Mouse (Mus musculus) liver, embryonic 13.5 days (tissue): ENCODE results near the gene Fam187b. TPM values are rescaled to one million over a fixed set of nuclear protein-coding genes. Genes with fewer than 3 reads are reported as not detected.
A peak's percentile ranks its signal among the peaks of the same experiment; 100 is the strongest.
"Not testable (repeated sequence)": the region's sequence is repeated elsewhere in the genome, so short reads cannot be mapped to it uniquely, and the experiment has no call there.

Source experiments
- ATAC-seq: fragments of 200-750 bp; cut with Nextera tagmentation; 2 replicates; pipeline ENCODE4 v1.8.0; 2017; ENCODE audit warnings: low read depth, mild to moderate bottlenecking, moderate number of reproducible peaks, moderate library complexity
- DNase-seq: peaks from one replicate; pipeline ENCODE4 v3.0.0; 2022
- H3K27ac ChIP-seq: fragments of 300-500 bp; sonication (generic); 2 replicates; pipeline ENCODE4 v1.5.1; 2015; ENCODE audit warnings: moderate library complexity, mild to moderate bottlenecking, inconsistent platforms
- H3K27me3 ChIP-seq: fragments of 300-500 bp; sonication (generic); 2 replicates; pipeline ENCODE4 v1.6.1; 2015; ENCODE audit warnings: mild to moderate bottlenecking, inconsistent platforms
- H3K36me3 ChIP-seq: fragments of 300-500 bp; sonication (generic); 2 replicates; pipeline ENCODE4 v1.6.1; 2015; ENCODE audit warnings: mild to moderate bottlenecking, inconsistent platforms
- H3K4me1 ChIP-seq: fragments of 300-500 bp; sonication (generic); replicated peaks from 2 replicates; pipeline ENCODE4 v1.6.1; 2015; ENCODE audit warnings: inconsistent platforms
- H3K4me2 ChIP-seq: fragments of 300-500 bp; sonication (generic); 2 replicates; pipeline ENCODE4 v1.6.1; 2015; ENCODE audit warnings: inconsistent platforms, mild to moderate bottlenecking, moderate library complexity
- H3K4me3 ChIP-seq: fragments of 300-500 bp; sonication (generic); replicated peaks from 2 replicates; pipeline ENCODE4 v1.5.1; 2015; ENCODE audit warnings: mild to moderate bottlenecking, inconsistent platforms
- H3K9ac ChIP-seq: fragments of 300-500 bp; sonication (generic); 2 replicates; pipeline ENCODE4 v1.6.1; 2015; ENCODE audit warnings: mild to moderate bottlenecking, inconsistent platforms
- H3K9me3 ChIP-seq: fragments of 300-500 bp; sonication (generic); replicated peaks from 2 replicates; pipeline ENCODE4 v1.6.1; 2016; ENCODE audit warnings: inconsistent platforms
- WGBS: fragments of 180-500 bp; shearing (Covaris S2); methylation state at CpG from one replicate; pipeline ENCODE4 v1.1.7; 2015; ENCODE audit not compliant: insufficient replicate concordance; 5-methylcytosine and 5-hydroxymethylcytosine counted together
- polyA plus RNA-seq: library from polyadenylated mRNA; unstranded; fragments of >200 nt; fragmentation: Nextera tagmentation; extraction: Ambion mirVana; gene quantifications from 2 replicates; pipeline ENCODE4 v1.2.1, GENCODE M21; 2015

The Fam187b gene
- polyA plus RNA-seq: 2.1 TPM in 2 replicates

- 1% methylated on average over 37 of the region's 37 CpGs for WGBS
- peaks cover 8% of the 10 kb centered on the region for H3K4me1 ChIP-seq
These were observed at the start of gene Fam187b for GRCm38 (mm10) chr7:30973501-30974289. Gene Fam187b (plus strand): TSS chr7:30973790.

GRCm38 (mm10) chr7:30924071-30924470 is 49.5 kb upstream of the Fam187b start:
- H3K4me1 ChIP-seq: no peaks in the 10 kb centered on the region
- H3K27me3 ChIP-seq: no peaks in the 10 kb centered on the region
- no peak overlapping the region for H3K27ac ChIP-seq
- no peak for ATAC-seq
- H3K36me3 ChIP-seq: no peaks in the 10 kb centered on the region
- H3K9ac ChIP-seq: no peak overlapping the region
- H3K9me3 ChIP-seq: no peaks in the 10 kb centered on the region
- no peak for DNase-seq
- H3K4me3 ChIP-seq: no peak overlapping the region
- WGBS: 34% methylated on average over 3 of the region's 3 CpGs
- H3K4me2 ChIP-seq: no peak overlapping the region

More at GRCm38 (mm10) chr7:30973501-30974289, at the start of gene Fam187b:
- H3K4me3 ChIP-seq: peak within 1 kb of the TSS; percentile 52
- ATAC-seq (peak; percentile 74), DNase-seq (peak; percentile 74)
- peaks cover 22% of the 10 kb centered on the region for H3K27me3 ChIP-seq
- peak within 1 kb of the TSS; percentile 9; the same call in 1 of the 2 replicates for H3K27ac ChIP-seq
- no peaks in the 10 kb centered on the region for H3K9me3 ChIP-seq
- peak within 1 kb of the TSS; percentile 51 for H3K9ac ChIP-seq
- peak within 1 kb of the TSS; percentile 59 for H3K4me2 ChIP-seq
- H3K36me3 ChIP-seq: no peaks in the 10 kb centered on the region

- WGBS: 54% methylated on average over 2 of the region's 2 CpGs
- H3K36me3 ChIP-seq, DNase-seq, H3K9me3 ChIP-seq, H3K4me2 ChIP-seq, H3K4me3 ChIP-seq, H3K27me3 ChIP-seq, ATAC-seq, H3K27ac ChIP-seq, H3K4me1 ChIP-seq, H3K9ac ChIP-seq: not testable (repeated sequence)
These were observed 49.0 kb upstream of the Fam187b start, which contains the start of gene Hamp2 for GRCm38 (mm10) chr7:30924581-30924980. Gene Hamp2 (minus strand): TSS chr7:30924681.

GRCm38 (mm10) chr7:30935422-30936099 is 38.0 kb upstream of the Fam187b start:
- H3K27me3 ChIP-seq, ATAC-seq, H3K36me3 ChIP-seq: not testable (repeated sequence)

GRCm38 (mm10) chr7:30940070-30940469 is 33.5 kb upstream of the Fam187b start:
- not testable (repeated sequence) for DNase-seq, H3K36me3 ChIP-seq, H3K27ac ChIP-seq, H3K4me1 ChIP-seq, ATAC-seq, H3K4me2 ChIP-seq, H3K4me3 ChIP-seq, H3K9me3 ChIP-seq, H3K9ac ChIP-seq, H3K27me3 ChIP-seq
- WGBS: 50% methylated on average over 1 of the region's 1 CpGs

More at GRCm38 (mm10) chr7:30935422-30936099, 38.0 kb upstream of the Fam187b start:
- not testable (repeated sequence) for H3K4me1 ChIP-seq, H3K27ac ChIP-seq, H3K9me3 ChIP-seq, H3K4me2 ChIP-seq, H3K9ac ChIP-seq, DNase-seq, H3K4me3 ChIP-seq
- 41% methylated on average over 6 of the region's 6 CpGs for WGBS

- not testable (repeated sequence) for H3K9me3 ChIP-seq, H3K27ac ChIP-seq, DNase-seq, H3K9ac ChIP-seq, H3K4me2 ChIP-seq, H3K27me3 ChIP-seq, H3K4me1 ChIP-seq, H3K4me3 ChIP-seq, ATAC-seq, H3K36me3 ChIP-seq
- 16% methylated on average over 3 of the region's 3 CpGs for WGBS
These were observed 31.2 kb upstream of the Fam187b start for GRCm38 (mm10) chr7:30942365-30942764.

- ATAC-seq (0 out of 2 replicates have a peak, but pooled peaks have one; percentile 27), DNase-seq (no peak)
These were observed 29.5 kb upstream of the Fam187b start, which contains the start of gene Hamp for GRCm38 (mm10) chr7:30943909-30944635. Gene Hamp (minus strand): TSS chr7:30944032.

GRCm38 (mm10) chr7:30944706-30945105 is 28.9 kb upstream of the Fam187b start:
- DNase-seq, H3K9me3 ChIP-seq, H3K9ac ChIP-seq, H3K27ac ChIP-seq, H3K4me3 ChIP-seq, H3K4me1 ChIP-seq, H3K4me2 ChIP-seq, H3K27me3 ChIP-seq: not testable (repeated sequence)
- H3K36me3 ChIP-seq: peaks cover 24% of the 10 kb centered on the region
- WGBS: 49% methylated on average over 2 of the region's 2 CpGs
- ATAC-seq: 0 out of 2 replicates have a peak, but pooled peaks have one; percentile 22

More at GRCm38 (mm10) chr7:30943909-30944635, 29.5 kb upstream of the Fam187b start, which contains the start of gene Hamp:
- Histone ChIP-seq H3K4me3 (no peak within 1 kb of the TSS), H3K27ac (no peak within 1 kb of the TSS), H3K36me3 (peaks cover 17% of the 10 kb centered on the region), H3K9ac (no peak within 1 kb of the TSS), H3K27me3 (no peaks in the 10 kb centered on the region), H3K9me3 (no peaks in the 10 kb centered on the region), H3K4me1 (0 out of 2 replicates have a peak, but pooled peaks cover 4% of the 10 kb centered on the region), H3K4me2 (no peak within 1 kb of the TSS)
- WGBS: 55% methylated on average over 9 of the region's 9 CpGs

GRCm38 (mm10) chr7:30945466-30945865 is 28.1 kb upstream of the Fam187b start:
- H3K4me1 ChIP-seq, H3K9me3 ChIP-seq, H3K27me3 ChIP-seq, H3K4me2 ChIP-seq, H3K4me3 ChIP-seq, H3K9ac ChIP-seq, DNase-seq, H3K27ac ChIP-seq: not testable (repeated sequence)
- ATAC-seq: peak; percentile 46
- H3K36me3 ChIP-seq: peaks cover 31% of the 10 kb centered on the region
- WGBS: 84% methylated on average over 7 of the region's 7 CpGs

- no peak overlapping the region for H3K4me3 ChIP-seq
These were observed 27.7 kb upstream of the Fam187b start for GRCm38 (mm10) chr7:30945876-30946275.

GRCm38 (mm10) chr7:30949902-30950301 is 23.7 kb upstream of the Fam187b start:
- peaks cover 75% of the 10 kb centered on the region for H3K36me3 ChIP-seq
- H3K27ac ChIP-seq, H3K4me3 ChIP-seq, H3K27me3 ChIP-seq, DNase-seq, H3K9ac ChIP-seq, H3K4me2 ChIP-seq, H3K9me3 ChIP-seq, ATAC-seq: not testable (repeated sequence)
- H3K4me1 ChIP-seq: peaks cover 14% of the 10 kb centered on the region
- WGBS: 80% methylated on average over 3 of the region's 3 CpGs

More at GRCm38 (mm10) chr7:30945876-30946275, 27.7 kb upstream of the Fam187b start:
- ATAC-seq (peak; percentile 29; the same call in 1 of the 2 replicates), DNase-seq (no peak)
- 80% methylated on average over 7 of the region's 7 CpGs for WGBS
- no peak overlapping the region for H3K9ac ChIP-seq
- 0 out of 2 replicates have a peak, but pooled peaks cover 4% of the 10 kb centered on the region for H3K4me1 ChIP-seq
- no peak overlapping the region for H3K4me2 ChIP-seq
- no peaks in the 10 kb centered on the region for H3K9me3 ChIP-seq
- peaks cover 35% of the 10 kb centered on the region for H3K36me3 ChIP-seq
- H3K27me3 ChIP-seq: no peaks in the 10 kb centered on the region
- no peak overlapping the region for H3K27ac ChIP-seq
